Mouse (Mus musculus) forebrain, embryonic 14.5 days (tissue): Measurements from ENCODE around the gene Becn1. TPM values are rescaled to one million over a fixed set of nuclear protein-coding genes. Genes with fewer than 3 reads are reported as not detected.

Source experiments
- ATAC-seq: fragments of 200-750 bp; cut with Nextera tagmentation; 2 replicates; pipeline ENCODE4 v1.8.0; 2017; ENCODE audit warnings: mild to moderate bottlenecking, moderate library complexity
- DNase-seq: peaks from one replicate; pipeline ENCODE4 v3.0.0-alpha.2; 2015; ENCODE audit warnings: low spot score
- H3K27ac ChIP-seq: fragments of 300-500 bp; sonication (generic); 2 replicates; pipeline ENCODE4 v1.5.1; 2014; ENCODE audit warnings: low read depth, mild to moderate bottlenecking, control low read depth, low read length, moderate library complexity
- H3K27me3 ChIP-seq: fragments of 300-500 bp; sonication (generic); replicated peaks from 2 replicates; pipeline ENCODE4 v1.6.1; 2014; ENCODE audit warnings: low read length, control low read depth, mixed read lengths; ENCODE audit not compliant: control insufficient read depth, insufficient read depth
- H3K36me3 ChIP-seq: fragments of 300-500 bp; sonication (generic); 2 replicates; pipeline ENCODE4 v1.6.1; 2014; ENCODE audit warnings: low read length, control low read depth; ENCODE audit not compliant: control insufficient read depth, insufficient read depth
- H3K4me1 ChIP-seq: fragments of 300-500 bp; sonication (generic); 2 replicates; pipeline ENCODE4 v1.6.1; 2014; ENCODE audit warnings: antibody characterized with exemption, low read length, control low read depth; ENCODE audit not compliant: control insufficient read depth, insufficient read depth
- H3K4me2 ChIP-seq: fragments of 300-500 bp; sonication (generic); 2 replicates; pipeline ENCODE4 v1.6.1; 2014; ENCODE audit warnings: mild to moderate bottlenecking, control low read depth, low read length
- H3K4me3 ChIP-seq: fragments of 300-500 bp; sonication (generic); 2 replicates; pipeline ENCODE4 v1.5.1; 2014; ENCODE audit warnings: low read depth, low read length, control low read depth
- H3K9ac ChIP-seq: fragments of 300-500 bp; sonication (generic); 2 replicates; pipeline ENCODE4 v1.6.1; 2014; ENCODE audit warnings: mild to moderate bottlenecking, low read length, control low read depth, moderate library complexity
- H3K9me3 ChIP-seq: fragments of 300-500 bp; sonication (generic); replicated peaks from 2 replicates; pipeline ENCODE4 v1.6.1; 2016; ENCODE audit warnings: low read length, control low read depth, mixed read lengths; ENCODE audit not compliant: control insufficient read depth
- WGBS: fragments of 180-500 bp; shearing (Covaris S2); extraction: QIAGEN DNeasy Blood & Tissue Kit; methylation state at CpG from one replicate; pipeline ENCODE4 v1.1.7; 2014; 5-methylcytosine and 5-hydroxymethylcytosine counted together
- polyA plus RNA-seq: library from polyadenylated mRNA; unstranded; fragments of >200 nt; fragmentation: Nextera tagmentation; extraction: Ambion mirVana; gene quantifications from 2 replicates; pipeline ENCODE4 v1.2.1, GENCODE M21; 2014

Becn1 gene
- polyA plus RNA-seq, 1 experiment from 2014 or later = 177 TPM

DNA sequence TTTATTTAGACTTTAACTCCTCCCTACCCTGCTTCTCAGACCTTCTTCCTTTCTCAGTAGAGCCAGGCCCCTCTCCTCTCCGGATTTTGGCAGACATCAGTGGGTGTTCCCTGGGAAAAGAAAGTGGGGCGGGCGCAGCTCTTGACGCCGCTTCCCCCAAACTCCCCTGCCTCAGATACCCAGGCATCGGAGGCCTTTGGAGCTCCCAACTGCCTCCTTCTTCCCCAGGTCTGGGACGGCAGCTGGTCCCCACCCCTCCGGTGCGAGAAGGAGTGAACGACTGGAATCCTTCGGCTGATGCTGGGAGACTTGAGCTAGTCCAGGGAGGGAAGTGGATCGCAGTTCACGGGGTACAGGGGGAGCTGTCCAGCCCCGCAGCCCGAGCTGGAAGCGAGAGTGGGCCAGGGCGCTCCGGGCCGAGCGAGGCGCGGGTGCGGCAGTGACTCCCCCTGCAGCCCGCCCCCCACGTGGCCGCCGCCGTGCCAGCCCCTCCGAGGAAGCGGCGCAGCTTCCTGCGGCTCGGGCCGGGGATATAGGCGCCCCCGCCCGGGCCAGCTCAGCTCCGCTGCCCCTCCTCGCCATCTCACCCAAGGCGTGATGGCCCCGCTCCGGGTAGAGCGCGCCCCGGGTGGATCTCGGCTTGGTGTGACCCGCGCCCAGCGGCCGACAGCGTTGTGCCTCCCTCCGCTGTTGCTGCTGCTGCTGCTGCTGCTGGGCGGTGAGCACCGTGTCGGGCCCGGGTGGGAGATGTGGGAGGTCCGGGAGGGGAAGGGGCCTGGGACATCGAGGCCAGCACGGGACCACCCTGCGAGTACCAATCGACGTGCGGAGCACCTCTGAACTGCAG lies 56.0 kb downstream of the Becn1 start, which contains the start of gene Ramp2:
Ramp2 (plus strand) TSS at position 174 of the 847 bp plus-strand sequence.
- ATAC-seq = peak; percentile 73
- under 1% methylated on average over 61 of the region's 63 CpGs for WGBS

DNA sequence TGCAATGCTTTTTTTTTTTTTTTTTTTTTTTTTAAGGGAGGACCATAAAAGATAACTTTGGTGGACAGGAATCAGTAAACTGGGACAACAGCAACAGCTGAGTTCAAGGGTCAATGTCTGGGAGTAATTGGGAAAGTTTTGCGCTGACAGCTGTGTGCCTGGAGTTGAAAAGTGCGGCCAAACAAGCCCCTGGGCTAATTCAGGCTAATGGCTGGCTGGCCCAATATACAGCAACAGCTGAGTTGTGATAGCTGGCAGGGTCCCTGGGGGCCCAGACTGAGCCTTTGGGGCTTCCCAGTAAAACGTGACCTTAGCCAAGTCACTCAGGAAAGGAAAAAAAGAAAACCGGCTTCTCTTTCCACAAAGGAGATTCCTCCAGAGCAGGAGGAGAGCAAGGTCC lies 57.0 kb downstream of the Becn1 start:
- H3K4me1 ChIP-seq = no peaks in the 10 kb centered on the region
- H3K27ac ChIP-seq = no peak overlapping the region
- DNase-seq (no peak), ATAC-seq (no peak)
- no peak overlapping the region for H3K9ac ChIP-seq
- H3K27me3 ChIP-seq = peaks cover 36% of the 10 kb centered on the region
- H3K9me3 ChIP-seq = no peaks in the 10 kb centered on the region
- H3K4me3 ChIP-seq = no peak overlapping the region
- no peak overlapping the region for H3K4me2 ChIP-seq
- 58% methylated on average over 4 of the region's 4 CpGs for WGBS
- H3K36me3 ChIP-seq = no peaks in the 10 kb centered on the region

More for the DNA sequence above, 56.0 kb downstream of the Becn1 start, which contains the start of gene Ramp2:
- Histone ChIP-seq H3K4me1 (no peaks in the 10 kb centered on the region), H3K4me3 (peak within 1 kb of the TSS; percentile 51), H3K9ac (peak within 1 kb of the TSS; percentile 68), H3K9me3 (no peaks in the 10 kb centered on the region), H3K36me3 (no peaks in the 10 kb centered on the region), H3K27ac (peak within 1 kb of the TSS; percentile 33; the same call in 1 of the 2 replicates), H3K27me3 (peaks cover 36% of the 10 kb centered on the region), H3K4me2 (peak within 1 kb of the TSS; percentile 90)
- DNase-seq = no peak

DNA sequence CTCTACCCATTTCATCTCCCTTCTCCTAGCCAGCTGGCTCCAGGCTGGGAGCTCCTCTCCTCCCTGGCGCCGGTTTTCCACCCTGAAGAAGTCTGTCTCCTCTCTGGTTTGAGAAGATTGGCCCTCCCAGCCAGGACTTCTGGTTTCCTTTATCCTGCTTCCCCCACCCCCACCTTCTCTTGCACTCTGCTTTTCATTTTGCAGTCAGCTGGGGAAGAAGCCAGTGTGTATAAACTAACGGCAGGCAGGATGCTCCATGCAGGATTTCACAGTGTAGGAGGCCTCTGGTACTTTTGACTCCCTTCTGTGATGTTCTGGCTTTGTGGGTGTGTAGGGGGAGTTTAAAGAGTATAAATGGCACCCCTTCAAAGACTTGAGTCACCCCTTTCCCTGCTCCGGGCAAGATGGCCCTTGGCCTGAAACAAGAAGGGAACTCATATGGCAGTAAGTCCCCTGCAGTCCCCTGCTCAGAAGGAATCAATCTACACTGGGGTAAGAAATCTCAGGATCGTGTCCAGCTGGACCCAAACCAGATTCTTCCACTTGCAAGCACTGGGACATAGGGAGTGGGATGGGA lies 63.9 kb downstream of the Becn1 start:
- H3K4me2 ChIP-seq = no peak overlapping the region
- no peak overlapping the region for H3K4me3 ChIP-seq
- ATAC-seq (no peak), DNase-seq (no peak)
- H3K27ac ChIP-seq = no peak overlapping the region
- no peaks in the 10 kb centered on the region for H3K4me1 ChIP-seq
- no peaks in the 10 kb centered on the region for H3K27me3 ChIP-seq
- no peaks in the 10 kb centered on the region for H3K36me3 ChIP-seq
- no peak overlapping the region; the same call in 1 of the 2 replicates for H3K9ac ChIP-seq
- H3K9me3 ChIP-seq = no peaks in the 10 kb centered on the region
- 58% methylated on average over 5 of the region's 5 CpGs for WGBS

DNA sequence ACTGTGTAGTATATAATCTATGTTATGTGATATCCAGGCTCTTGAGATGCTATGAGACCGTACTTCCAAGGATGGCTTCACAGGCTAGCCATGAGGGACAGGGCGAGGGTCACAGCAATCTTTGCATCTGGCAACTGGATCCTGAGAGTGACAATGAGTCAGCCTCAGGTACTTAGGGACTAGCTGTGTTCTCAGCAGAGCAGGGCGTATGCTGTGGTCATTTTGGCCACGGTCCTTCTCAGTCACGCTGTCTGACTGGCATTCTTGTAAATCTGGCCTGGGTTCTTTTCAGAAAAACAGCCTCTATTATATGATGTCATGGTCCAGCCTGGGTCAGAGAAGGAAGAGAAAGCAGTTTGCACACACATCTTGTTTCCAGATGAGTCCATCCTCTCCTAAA lies 65.3 kb downstream of the Becn1 start:
- H3K27me3 ChIP-seq = no peaks in the 10 kb centered on the region
- no peak overlapping the region for H3K9ac ChIP-seq
- DNase-seq (no peak), ATAC-seq (no peak)
- WGBS = 96% methylated on average over 5 of the region's 5 CpGs
- H3K4me3 ChIP-seq = no peak overlapping the region
- H3K27ac ChIP-seq = no peak overlapping the region
- no peaks in the 10 kb centered on the region for H3K9me3 ChIP-seq
- H3K4me2 ChIP-seq = no peak overlapping the region
- no peaks in the 10 kb centered on the region for H3K36me3 ChIP-seq
- no peaks in the 10 kb centered on the region for H3K4me1 ChIP-seq

Other genes with a start within 250 kb of the Becn1 start
- gene Naglu, start 232.3 kb downstream of the Becn1 start, polyA plus RNA-seq = 6.6 and 8.4 TPM in 2 replicates
- gene Hsd17b1, start 223.9 kb downstream of the Becn1 start, polyA plus RNA-seq = not detected in 2 replicates
- 52.9 and 54.9 TPM in 2 replicates for gene Coasy, start 219.7 kb downstream of the Becn1 start, polyA plus RNA-seq
- 100 and 109 TPM in 2 replicates for gene Mlx, start 215.0 kb downstream of the Becn1 start, polyA plus RNA-seq
- gene Psmc3ip, start 206.8 kb downstream of the Becn1 start, polyA plus RNA-seq = 39.8 and 54.3 TPM in 2 replicates
- gene Retreg3, start 182.4 kb downstream of the Becn1 start, polyA plus RNA-seq = 14.0 and 14.4 TPM in 2 replicates
- gene Tubg1, start 182.3 kb downstream of the Becn1 start, polyA plus RNA-seq = 84.9 and 87.8 TPM in 2 replicates
- gene Tubg2, start 146.4 kb downstream of the Becn1 start, polyA plus RNA-seq = 27.4 and 31.9 TPM in 2 replicates
- 0.39 and 0.48 TPM in 2 replicates for gene Cntnap1, start 131.8 kb downstream of the Becn1 start, polyA plus RNA-seq
- gene Plekhh3, start 130.9 kb downstream of the Becn1 start, polyA plus RNA-seq = 4.6 and 5.5 TPM in 2 replicates
- gene Ccr10, start 126.8 kb downstream of the Becn1 start, polyA plus RNA-seq = 0.10 TPM in 1 of 2 replicates, not detected in the other
- 16.1 and 22.4 TPM in 2 replicates for gene Ezh1, start 75.8 kb downstream of the Becn1 start, polyA plus RNA-seq
- 80.4 and 80.9 TPM in 2 replicates for gene Ramp2, start 56.3 kb downstream of the Becn1 start, polyA plus RNA-seq
- gene Vps25, start 48.6 kb downstream of the Becn1 start, polyA plus RNA-seq = 110 and 118 TPM in 2 replicates
- 3.0 and 3.4 TPM in 2 replicates for gene Wnk4, start 41.7 kb downstream of the Becn1 start, polyA plus RNA-seq
- 0.76 and 1.3 TPM in 2 replicates for gene Cntd1, start 23.3 kb downstream of the Becn1 start, polyA plus RNA-seq
- gene Coa3, start 23.2 kb downstream of the Becn1 start, polyA plus RNA-seq = 237 and 260 TPM in 2 replicates
- 103 and 107 TPM in 2 replicates for gene Psme3, start 13.9 kb upstream of the Becn1 start, polyA plus RNA-seq
- gene Aoc2, start 22.8 kb upstream of the Becn1 start, polyA plus RNA-seq = 0.94 and 1.1 TPM in 2 replicates
- gene Aoc3, start 28.3 kb upstream of the Becn1 start, polyA plus RNA-seq = 0.08 and 0.10 TPM in 2 replicates
- gene G6pc, start 65.3 kb upstream of the Becn1 start, polyA plus RNA-seq = 0.09 TPM in 1 of 2 replicates, not detected in the other
- 89.6 and 92.5 TPM in 2 replicates for gene Aarsd1, start 115.3 kb upstream of the Becn1 start, polyA plus RNA-seq
- gene Gm27029, start 122.5 kb upstream of the Becn1 start, polyA plus RNA-seq = 6.8 and 7.3 TPM in 2 replicates
- 14.7 and 21.2 TPM in 2 replicates for gene Rundc1, start 122.8 kb upstream of the Becn1 start, polyA plus RNA-seq
- 1.2 TPM in 2 replicates for gene Ptges3l, start 123.0 kb upstream of the Becn1 start, polyA plus RNA-seq
- gene Rpl27, start 140.0 kb upstream of the Becn1 start, polyA plus RNA-seq = 281 and 371 TPM in 2 replicates
- gene Ifi35, start 146.1 kb upstream of the Becn1 start, polyA plus RNA-seq = 2.7 and 3.4 TPM in 2 replicates
- 98.7 and 131 TPM in 2 replicates for gene Rnd2, start 162.7 kb upstream of the Becn1 start, polyA plus RNA-seq
- 77.5 and 85.7 TPM in 2 replicates for gene Vat1, start 163.9 kb upstream of the Becn1 start, polyA plus RNA-seq
- gene Brca1, start 249.7 kb upstream of the Becn1 start, polyA plus RNA-seq = 7.9 and 8.1 TPM in 2 replicates
- gene Nbr1, start 249.9 kb upstream of the Becn1 start, polyA plus RNA-seq = 98.3 and 109 TPM in 2 replicates